Mouse (Mus musculus) limb, embryonic 15.5 days (tissue): ENCODE data around the gene Xrcc4. TPM values are rescaled to one million over a fixed set of nuclear protein-coding genes. Genes with fewer than 3 reads are reported as not detected.

ENCODE experiments used
- polyA plus RNA-seq: library from polyadenylated mRNA; unstranded; fragments of >200 nt; fragmentation: Nextera tagmentation; extraction: Ambion mirVana; gene quantifications from 2 replicates; pipeline ENCODE4 v1.2.1, GENCODE M21; 2015

The Xrcc4 gene
- polyA plus RNA-seq, 1 experiment from 2014 or later: 11.2 TPM

Other genes starting within 250 kb of the Xrcc4 start
- gene Tmem167, start 485 bp downstream of the Xrcc4 start, polyA plus RNA-seq: 67.4 and 74.7 TPM in 2 replicates